Mouse (Mus musculus) monocyte, adult 5-6 weeks (primary cell): Measurements from ENCODE around the gene Bmx. TPM values are rescaled to one million over a fixed set of nuclear protein-coding genes. Genes with fewer than 3 reads are reported as not detected.

ENCODE experiments used
- ATAC-seq: fragments of 153-309, 156-312 bp; replicated peaks from 2 replicates; pipeline ENCODE4 v1.8.0; 2017; ENCODE audit warnings: mild to moderate bottlenecking; ENCODE audit not compliant: low TSS enrichment, insufficient number of reproducible peaks, severe bottlenecking, poor library complexity, low FRiP score
- total RNA-seq: library from RNA; stranded (forward); fragments of 200-1000, 200-491, 200-594 nt; gene quantifications from 3 replicates; pipeline ENCODE4 v1.2.3, GENCODE M21; 2017

Bmx gene
- total RNA-seq, 1 experiment from 2014 or later: 31.2 TPM

DNA sequence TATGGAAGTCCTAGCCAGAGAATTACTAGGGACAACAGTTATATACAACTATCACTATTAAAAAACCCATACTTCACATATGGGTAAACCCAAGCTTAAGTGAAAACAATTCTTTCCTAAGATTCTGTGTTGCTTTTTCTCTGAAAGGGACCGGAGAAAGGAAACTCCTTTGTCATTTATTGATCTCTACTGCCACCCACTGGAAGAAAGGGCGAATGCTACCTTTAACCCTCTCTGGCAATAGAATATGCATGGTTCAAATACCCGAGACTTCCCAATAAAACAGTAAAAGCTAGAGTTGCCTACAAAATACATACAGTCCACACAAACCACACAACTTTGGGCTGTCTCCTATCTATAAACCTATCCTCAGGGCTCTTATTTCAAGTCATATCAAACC, 78.2 kb downstream of the Bmx start:
- no peak for ATAC-seq

DNA sequence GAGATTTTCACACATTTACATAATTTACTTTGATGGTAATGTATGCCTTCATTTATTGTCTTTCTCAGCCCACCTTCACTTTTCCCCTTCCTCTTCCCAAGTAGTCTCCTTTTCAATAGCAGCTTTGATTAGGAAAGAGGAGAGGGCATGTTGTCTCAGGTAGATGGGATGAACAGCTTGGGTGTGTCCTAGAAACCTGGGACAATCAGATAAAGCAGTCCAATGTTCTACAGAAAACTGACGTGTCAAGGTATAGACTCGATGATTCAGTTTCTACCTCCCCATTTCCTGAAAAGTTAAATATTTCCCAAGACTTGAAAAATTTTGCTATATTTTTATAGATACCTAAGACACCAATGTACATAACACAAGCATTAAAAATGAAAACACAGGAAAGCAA, 79.1 kb downstream of the Bmx start:
- no peak for ATAC-seq

DNA sequence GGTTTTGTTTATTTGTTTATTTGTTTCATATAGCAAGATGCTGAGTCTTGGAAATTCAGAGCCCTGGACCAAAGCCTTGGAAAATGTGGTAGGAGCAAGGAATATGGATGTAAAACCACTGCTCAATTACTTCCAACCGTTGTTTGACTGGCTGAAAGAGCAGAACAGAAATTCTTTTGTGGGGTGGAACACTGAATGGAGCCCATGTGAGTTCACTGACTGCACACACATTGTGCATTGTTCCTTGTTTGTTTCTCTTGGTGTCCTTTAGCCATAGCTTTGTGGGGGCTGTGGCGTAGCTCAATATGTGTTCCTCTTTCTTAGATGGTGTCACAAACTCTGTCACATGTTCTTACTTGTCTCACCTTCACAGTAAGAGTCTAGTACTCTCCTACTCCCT, 82.2 kb downstream of the Bmx start:
- ATAC-seq: no peak

DNA sequence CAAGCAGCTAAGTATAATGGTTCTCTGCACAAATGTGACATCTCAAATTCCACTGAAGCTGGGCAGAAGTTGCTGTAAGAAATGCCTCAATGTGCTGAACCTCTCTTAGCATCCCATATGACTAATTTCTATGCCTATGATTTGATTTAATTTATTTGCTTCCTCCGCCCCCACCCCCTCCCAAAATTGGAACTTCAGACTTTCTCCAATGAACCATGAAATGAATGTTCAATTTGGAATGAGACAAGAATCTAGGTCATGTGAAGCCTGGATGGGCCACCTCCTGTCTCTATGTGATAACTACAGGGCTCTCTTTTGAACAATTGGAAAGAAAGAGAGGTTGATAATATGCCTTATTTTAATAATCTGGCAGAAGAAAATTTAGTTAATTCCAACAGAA, 82.7 kb downstream of the Bmx start:
- ATAC-seq: no peak

- no peak for ATAC-seq
These were observed 84.1 kb downstream of the Bmx start for GRCm38 (mm10) chrX:164173880-164174279.

DNA sequence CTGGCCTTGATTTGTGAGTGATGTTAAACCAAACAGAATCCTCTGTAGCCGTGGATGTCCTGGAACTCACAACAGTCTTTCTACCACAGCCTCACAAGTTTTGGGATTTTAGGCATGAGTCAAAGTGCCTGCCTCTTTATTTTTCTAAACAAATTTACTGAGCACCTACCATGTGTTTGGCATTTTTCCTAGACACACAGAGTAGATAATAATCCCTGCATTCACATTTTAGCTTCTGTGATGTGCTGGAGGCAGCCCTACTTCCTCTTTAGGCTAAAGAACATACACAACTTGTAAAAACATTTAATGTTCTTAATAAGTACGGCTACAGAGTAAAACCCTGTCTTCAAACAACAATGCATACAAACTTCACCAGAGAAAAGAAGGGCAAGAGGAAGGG, 87.0 kb downstream of the Bmx start:
- ATAC-seq: no peak

DNA sequence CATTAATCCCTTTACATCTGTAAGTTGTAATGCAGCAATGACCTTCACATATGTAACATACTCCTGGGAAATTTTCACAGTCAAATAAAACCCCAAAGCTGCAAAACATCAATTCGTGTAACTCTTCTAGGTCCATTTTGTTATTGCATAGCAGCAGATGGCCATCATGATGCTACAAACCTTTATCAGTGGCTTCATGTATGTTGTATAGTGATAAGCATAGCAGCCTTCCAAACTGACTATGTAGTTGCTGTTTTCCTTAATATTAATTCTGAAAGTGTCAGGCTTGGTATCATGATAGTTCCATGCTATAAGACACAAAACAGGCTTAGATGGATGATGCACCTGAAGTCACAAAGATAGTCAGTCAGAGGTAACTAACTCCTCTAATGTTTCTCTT, 93.3 kb downstream of the Bmx start:
- no peak for ATAC-seq

GRCm38 (mm10) chrX:164154594-164154993, 103.4 kb downstream of the Bmx start:
- ATAC-seq: no peak

- no peak for ATAC-seq
These were observed 104.4 kb downstream of the Bmx start for GRCm38 (mm10) chrX:164153606-164154005.

- no peak for ATAC-seq
These were observed 105.3 kb downstream of the Bmx start for GRCm38 (mm10) chrX:164152703-164153102.

DNA sequence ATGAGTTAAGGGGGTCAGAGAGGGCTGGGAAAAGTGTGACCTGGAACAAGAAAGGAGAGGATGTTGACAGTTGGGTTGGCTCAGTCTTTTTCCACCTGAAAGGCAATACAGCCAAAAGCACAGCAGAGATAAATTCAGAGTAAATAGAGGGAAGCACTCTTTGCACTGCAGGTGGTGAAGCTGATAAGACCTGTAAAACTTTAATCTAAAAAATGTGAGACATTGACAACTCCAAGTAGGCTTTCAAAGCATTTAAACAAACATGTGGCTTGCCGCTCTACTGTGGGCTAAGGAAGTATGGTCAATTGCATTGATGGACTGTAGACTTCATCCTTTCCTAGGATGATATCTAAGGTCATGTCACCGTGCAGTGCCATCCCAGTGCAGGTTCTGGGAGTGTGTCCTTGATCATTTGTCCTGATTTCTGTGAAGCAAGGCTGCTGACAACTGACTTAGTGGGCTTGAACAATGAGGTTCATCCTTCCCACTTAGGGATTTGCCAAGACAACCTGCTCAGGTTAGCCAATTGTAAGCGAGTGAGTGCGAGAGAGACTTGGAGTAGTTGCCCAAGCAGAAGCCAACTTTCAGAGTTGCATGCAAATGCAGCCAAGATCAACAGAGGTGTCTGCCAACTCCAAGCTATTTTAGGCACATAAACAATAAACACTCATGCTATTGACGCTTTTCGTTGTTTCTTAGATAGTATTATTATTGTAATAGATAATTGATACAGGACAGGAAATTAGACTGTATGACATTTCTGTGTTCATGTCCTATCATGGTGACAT, 112.3 kb downstream of the Bmx start:
- no peak for ATAC-seq

Other genes with a start within 250 kb of the Bmx start
- gene Car5b, start 230.2 kb downstream of the Bmx start, total RNA-seq: 11.9 to 28.9 TPM (median 12.2 TPM) in 3 replicates
- gene Siah1b, start 181.7 kb downstream of the Bmx start, total RNA-seq: 2.7 to 9.2 TPM (median 6.3 TPM) in 3 replicates
- gene Cltrn, start 169.4 kb downstream of the Bmx start, total RNA-seq: not detected in 3 replicates
- not detected in 3 replicates for gene Ace2, start 118.9 kb downstream of the Bmx start, total RNA-seq
- gene Pir, start 11.2 kb upstream of the Bmx start, total RNA-seq: 0.58 TPM in 1 of 3 replicates, not detected in the others
- gene Vegfd, start 115.2 kb upstream of the Bmx start, total RNA-seq: 0.19 TPM in 1 of 3 replicates, not detected in the others
- 10.9 to 15.9 TPM (median 11.4 TPM) in 3 replicates for gene Piga, start 161.6 kb upstream of the Bmx start, total RNA-seq
- 0.29 TPM in 1 of 3 replicates, not detected in the others for gene Asb11, start 178.8 kb upstream of the Bmx start, total RNA-seq
- gene Asb9, start 248.1 kb upstream of the Bmx start, total RNA-seq: not detected in 3 replicates